Mouse (Mus musculus) gastrocnemius, postnatal 36 days (tissue): ENCODE measurements around the gene Wdr46. TPM values are rescaled to one million over a fixed set of nuclear protein-coding genes. Genes with fewer than 3 reads are reported as not detected.

ENCODE experiments used
- DNase-seq, 2 experiments: peaks; one replicate each; pipeline ENCODE4 v3.0.0; 2022
- intact Hi-C: fragments of 180-260 bp; cut with DNase I; formaldehyde crosslinking; loops from one replicate; pipeline ENCODE4 v1.15.1; 2025
- total RNA-seq, 2 experiments: library from RNA; stranded (reverse); gene quantifications; 2 replicates each; pipeline ENCODE4 v1.2.3; 2021

The Wdr46 gene
- total RNA-seq, 2 experiments from 2014 or later: 8.4 to 9.7 TPM

DNA sequence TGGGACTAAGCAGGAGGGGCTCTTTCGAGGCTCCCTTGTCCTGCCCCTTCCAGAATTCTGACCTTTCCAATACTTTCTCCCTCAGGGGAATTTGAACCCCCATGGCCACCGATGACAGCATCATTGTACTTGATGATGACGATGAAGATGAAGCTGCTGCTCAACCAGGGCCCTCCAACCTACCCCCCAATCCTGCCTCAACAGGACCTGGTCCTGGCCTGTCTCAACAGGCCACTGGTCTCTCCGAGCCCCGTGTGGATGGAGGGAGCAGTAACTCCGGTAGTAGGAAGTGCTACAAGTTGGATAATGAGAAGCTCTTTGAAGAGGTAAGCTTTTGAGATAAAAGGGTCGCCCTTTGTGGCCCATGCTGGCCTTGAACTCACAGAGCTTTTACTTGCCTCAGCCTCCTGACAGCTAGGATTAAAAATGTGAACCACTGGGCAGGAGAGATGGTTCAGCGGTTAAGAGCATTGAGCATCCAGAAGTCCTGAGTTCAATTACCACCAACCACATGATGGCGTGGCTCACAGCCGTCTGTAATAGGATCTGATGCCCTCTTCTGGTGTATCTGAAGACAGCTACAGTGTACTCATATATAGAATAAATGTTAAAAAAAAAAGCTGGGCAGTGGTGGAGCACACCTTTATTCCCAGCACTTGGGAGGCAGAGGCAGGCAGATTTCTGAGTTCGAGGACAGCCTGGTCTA lies 30.0 kb upstream of the Wdr46 start:
- no peak for DNase-seq
- intact Hi-C loops: no loop called here

DNA sequence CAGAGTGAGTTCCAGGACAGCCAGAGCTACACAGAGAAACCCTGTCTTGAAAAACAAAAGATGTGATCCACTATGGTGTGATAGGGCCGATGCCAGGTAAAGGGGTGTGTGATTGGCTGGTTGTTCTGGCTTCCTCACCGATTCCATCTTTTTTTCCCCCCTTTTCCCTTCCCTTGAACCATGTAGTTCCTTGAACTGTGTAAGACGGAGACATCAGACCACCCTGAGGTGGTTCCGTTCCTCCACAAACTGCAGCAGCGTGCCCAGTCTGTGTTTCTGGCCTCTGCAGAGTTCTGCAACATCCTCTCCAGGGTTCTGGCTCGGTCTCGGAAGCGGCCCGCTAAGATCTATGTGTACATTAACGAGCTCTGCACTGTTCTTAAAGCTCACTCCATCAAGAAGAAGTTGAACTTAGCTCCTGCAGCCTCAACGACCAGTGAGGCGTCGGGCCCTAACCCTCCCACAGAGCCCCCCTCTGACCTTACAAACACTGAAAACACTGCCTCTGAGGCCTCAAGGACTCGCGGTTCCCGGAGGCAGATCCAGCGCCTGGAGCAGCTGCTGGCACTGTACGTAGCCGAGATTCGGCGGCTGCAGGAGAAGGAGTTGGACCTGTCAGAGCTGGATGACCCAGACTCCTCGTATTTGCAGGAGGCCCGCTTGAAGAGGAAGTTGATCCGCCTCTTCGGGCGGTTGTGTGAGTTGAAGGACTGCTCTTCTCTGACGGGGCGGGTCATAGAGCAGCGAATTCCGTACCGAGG lies 29.2 kb upstream of the Wdr46 start:
- intact Hi-C loops: no loop called here
- no peak for DNase-seq

DNA sequence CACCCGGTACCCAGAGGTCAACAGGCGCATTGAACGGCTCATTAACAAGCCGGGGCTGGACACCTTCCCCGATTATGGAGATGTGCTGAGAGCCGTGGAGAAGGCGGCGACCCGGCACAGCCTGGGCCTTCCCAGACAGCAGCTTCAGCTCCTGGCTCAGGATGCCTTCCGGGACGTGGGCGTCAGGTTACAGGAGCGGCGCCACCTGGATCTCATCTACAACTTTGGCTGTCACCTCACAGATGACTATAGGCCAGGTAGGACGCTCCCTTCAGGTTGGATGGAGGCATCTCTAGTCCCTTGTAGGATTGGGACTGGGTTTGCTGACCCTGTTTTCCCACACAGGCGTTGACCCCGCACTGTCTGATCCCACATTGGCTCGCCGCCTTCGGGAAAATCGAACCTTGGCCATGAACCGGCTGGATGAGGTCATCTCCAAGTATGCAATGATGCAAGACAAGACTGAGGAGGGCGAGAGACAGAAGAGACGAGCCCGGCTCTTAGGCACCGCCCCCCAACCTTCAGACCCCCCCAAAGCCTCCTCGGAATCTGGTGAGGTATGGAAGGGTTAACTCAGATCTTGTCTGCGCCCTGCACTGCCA lies 28.5 kb upstream of the Wdr46 start:
- intact Hi-C loops: no loop called here
- peak in 1 of 2 experiments; percentile 5 for DNase-seq

DNA sequence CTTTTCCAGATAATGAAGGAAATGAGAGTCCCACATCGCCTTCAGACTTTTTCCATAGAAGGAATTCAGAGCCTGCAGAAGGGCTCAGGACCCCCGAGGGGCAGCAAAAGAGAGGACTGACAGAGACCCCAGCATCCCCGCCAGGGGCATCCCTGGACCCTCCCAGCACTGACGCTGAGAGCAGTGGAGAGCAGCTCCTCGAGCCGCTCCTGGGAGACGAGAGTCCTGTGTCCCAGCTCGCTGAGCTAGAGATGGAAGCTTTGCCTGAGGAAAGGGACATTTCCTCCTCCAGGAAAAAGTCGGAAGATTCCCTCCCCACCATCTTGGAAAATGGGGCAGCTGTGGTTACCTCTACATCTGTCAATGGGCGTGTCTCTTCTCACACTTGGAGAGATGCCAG lies 27.2 kb upstream of the Wdr46 start:
- intact Hi-C loops: no loop called here
- no peak for DNase-seq

DNA sequence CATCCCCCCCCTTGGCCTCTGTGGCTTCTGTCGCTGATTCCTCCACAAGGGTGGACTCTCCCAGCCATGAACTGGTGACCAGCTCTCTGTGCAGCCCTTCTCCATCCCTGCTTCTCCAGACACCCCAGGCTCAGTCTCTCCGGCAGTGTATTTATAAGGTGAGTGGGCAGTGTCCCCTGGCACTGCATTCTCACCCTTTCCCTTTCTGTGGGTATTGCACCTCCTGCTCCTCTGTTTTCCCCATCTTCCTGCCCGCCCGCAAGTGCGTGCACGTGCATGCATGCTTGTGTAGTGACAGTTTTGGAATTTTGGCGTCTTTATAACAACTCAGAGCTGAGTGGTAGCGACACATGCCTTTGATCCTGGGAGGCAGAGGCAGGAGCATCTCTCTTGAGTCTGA lies 26.6 kb upstream of the Wdr46 start:
- DNase-seq: no peak
- intact Hi-C loops: no loop called here

DNA sequence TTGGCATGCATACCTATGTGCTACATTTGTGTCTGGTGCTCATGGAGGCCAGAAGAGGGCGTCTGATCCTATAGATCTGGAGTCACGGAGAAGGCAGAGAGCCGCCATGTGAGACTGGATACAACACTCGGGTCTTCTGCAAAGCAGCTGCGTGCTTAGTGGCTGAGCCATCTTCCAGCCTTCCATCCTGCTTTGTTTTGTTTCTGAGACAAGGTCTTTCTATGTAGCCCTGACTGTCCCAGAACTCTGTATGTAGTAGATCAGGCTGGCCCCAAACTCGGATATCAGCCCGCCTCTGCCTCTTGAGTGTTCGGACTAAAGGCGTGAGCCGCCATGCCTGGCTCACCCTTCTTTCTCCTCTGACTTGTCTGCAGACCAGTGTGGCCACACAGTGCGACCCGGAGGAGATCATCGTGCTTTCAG lies 25.5 kb upstream of the Wdr46 start:
- intact Hi-C loops: no loop called here
- no peak for DNase-seq

DNA sequence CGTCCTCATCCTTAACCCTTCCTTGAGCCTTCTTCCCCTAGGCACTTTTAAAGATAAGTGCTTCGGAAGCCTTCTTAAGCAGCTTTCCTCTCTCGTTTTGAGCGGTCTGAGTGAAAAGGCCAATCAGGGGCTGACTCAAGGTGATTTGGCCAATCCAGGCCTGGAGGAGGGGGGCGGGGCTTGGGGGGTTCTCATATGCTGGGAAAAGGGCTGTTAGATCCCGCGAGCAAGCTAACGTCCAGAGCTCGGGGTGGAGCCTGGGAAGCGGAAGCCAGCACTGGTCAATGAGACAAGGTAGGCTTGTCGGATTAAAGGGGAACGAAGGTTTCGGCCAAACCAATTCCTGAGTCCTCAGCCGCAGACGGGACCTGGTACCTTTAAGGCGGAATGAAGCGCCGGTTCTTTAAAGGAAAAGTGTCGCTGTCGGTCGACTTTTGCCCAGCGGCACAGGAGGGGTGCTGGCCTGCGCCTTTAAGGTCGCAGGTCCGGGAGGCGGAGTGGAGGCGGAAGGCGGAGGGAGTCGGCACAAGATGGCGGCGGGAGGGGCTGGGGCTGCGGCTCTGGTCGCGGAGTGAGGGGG lies 24.7 kb upstream of the Wdr46 start, which contains the start of the genes Tapbp and Zbtb22:
Gene Tapbp, plus strand, starts transcription at position 229 of the 580 bp plus-strand sequence.
Gene Zbtb22, plus strand, starts transcription at position 234 of the 580 bp plus-strand sequence.
- peak; percentile 89 to 94 for DNase-seq
- intact Hi-C loops: no loop called here

DNA sequence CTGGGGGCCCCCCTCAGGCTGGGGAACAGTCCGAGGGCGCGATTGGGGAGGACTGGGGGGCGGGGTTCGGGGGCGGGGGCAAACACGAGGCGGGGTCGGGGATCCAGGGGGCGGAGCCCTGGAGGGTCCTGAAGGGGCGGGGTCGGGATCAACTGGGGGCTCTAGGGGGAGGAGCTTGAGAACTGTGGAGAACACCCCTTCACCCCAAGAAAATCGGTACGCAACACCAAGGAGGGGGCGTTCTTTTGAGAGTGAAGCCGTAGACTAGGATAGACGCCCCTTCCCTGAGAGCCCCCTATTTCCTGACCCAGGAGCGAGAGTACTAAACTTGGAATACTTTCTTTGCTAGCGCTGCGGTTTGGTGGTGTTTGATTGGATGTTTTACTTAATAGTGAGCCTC lies 24.2 kb upstream of the Wdr46 start:
- intact Hi-C loops: no loop called here
- DNase-seq: no peak

DNA sequence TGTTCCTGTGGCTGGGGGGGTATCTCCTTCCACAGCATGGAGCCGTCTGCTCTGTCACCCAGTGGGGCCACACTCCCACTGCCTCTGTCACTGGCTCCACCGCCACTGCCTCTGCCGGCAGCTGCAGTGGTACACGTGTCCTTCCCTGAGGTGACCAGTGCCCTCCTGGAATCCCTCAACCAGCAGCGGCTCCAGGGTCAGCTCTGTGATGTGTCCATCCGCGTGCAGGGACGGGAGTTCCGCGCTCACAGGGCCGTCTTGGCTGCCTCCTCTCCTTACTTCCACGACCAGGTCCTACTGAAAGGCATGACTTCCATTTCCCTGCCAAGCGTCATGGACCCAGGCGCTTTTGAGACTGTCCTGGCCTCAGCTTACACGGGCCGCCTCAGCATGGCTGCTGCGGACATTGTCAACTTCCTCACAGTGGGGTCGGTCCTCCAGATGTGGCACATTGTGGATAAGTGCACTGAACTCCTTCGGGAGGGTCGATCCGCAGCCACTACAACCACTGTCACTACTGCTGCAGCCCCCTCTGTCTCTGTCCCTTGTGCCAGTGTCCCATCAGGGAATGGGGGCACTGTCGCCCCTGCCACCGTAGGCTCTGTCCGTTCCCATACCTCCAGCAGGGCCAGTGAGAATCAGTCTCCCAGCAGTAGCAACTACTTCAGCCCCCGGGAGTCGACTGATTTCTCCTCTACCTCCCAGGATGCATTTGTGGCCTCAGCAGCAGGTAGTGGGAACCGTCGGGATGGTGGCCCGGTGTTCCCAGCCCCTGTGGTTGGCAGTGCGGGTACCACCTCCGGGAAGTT lies 23.4 kb upstream of the Wdr46 start:
- intact Hi-C loops: no loop called here
- DNase-seq: peak in 1 of 2 experiments; percentile 11

DNA sequence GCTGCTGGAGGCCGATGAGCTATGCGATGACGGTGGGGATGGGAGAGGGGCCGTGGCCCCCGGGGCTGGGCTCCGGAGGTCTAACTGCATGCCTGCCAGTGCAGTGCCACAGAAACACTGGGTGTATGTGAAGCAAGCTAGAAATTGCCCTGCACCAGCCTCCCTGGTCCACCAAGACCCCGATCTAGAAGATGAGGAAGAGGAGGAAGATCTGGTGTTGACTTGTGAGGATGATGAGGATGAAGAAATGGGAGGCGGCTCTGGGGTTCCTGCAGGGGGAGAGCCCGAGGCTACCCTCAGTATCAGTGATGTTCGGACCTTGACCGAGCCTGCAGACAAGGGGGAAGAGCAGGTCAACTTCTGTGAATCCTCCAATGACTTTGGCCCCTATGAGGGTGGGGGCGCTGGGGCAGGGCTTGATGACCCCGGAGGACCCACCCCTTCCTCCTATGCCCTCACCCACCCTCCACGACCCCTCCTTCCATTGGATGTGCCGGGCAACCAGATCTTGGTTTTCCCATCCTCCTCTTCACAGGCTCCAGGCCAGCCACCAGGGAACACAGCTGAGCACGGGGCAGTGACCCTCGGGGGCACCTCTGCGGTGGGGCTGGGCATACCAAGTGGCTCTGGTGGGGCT lies 22.7 kb upstream of the Wdr46 start:
- peak in 1 of 2 experiments; percentile 3 for DNase-seq
- intact Hi-C loops: no loop called here

DNA sequence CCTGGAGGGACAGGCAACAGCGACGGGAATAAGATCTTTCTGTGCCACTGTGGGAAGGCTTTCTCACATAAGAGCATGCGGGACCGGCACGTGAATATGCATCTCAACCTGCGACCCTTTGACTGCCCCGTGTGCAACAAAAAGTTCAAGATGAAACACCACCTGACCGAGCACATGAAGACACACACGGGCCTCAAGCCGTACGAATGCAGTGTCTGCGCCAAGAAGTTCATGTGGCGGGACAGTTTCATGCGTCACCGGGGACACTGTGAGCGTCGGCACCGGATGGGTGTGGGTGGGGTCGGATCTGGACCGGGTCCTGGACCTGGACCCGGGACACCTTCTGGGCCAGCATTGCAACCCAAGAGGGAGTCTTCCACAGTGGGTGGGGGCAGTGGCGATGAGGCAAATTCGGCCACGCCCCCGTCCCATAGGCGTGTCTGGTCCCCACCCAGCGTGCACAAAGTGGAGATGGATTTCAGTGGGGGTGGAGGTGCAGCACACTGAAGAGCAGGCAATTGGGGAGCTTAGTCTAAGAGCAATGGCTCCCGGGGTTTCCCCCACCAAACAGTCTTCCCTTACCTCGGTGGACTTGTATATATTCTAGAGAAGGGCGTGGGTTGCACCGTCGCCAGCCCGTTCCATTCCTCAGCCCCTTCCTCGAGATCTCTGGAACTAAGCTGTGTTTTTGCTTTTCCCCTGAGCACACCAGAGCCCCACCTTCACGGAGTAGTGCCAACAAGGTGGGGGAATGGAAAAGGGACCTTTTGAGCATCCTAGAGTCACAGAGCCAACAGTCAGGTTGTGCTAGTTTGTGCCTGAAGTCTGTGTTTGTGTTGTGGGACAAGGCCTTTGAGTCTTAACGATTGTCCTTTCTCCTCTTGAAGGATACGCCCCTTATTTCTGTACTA lies 21.9 kb upstream of the Wdr46 start:
- intact Hi-C loops: no loop called here
- peak; percentile 47 to 57 for DNase-seq

DNA sequence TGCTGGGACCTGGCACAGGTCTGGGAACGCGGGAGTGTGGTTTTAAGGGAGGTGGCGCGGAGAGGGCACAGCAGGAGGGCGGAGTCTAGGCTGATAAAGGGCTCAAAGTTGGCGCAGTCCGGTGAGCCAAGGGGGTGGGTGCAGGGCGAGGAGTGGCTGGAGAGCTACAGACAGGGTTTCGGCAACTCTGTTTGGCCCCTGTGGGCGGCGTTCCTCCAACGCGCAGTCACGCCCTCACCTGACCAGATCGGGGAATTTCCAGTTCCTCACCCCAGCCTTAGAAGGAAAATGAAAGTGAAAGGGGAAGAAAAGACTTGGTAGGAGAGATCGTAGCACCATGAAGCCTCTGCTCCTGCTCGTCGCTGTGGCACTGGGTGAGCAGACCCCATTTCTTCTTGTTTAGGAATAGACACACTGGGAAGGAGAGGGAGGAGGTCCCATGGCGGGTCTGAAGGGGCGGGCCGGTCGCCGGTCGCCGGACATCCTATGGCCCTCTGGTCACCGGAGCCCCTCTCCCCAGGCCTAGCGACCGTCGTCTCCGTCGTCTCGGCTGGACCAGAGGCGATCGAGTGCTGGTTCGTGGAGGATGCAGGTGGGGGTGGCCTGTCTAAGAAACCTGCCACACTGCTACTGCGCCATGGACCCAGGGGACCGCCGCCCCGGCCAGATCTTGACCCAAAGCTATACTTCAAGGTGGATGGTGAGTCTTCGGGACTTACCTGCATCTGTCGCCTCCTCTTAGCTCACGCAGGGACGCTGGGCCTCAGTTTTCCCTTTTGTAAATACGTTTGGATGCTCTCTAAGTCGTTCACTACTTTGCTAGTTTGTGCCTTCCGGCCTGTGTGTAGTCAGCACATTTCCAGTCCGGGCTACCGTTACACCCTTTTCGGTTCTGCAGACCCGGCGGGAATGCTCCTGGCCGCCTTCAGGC lies 20.8 kb upstream of the Wdr46 start:
- DNase-seq: peak; percentile 67 to 70
- intact Hi-C loops: no loop called here

DNA sequence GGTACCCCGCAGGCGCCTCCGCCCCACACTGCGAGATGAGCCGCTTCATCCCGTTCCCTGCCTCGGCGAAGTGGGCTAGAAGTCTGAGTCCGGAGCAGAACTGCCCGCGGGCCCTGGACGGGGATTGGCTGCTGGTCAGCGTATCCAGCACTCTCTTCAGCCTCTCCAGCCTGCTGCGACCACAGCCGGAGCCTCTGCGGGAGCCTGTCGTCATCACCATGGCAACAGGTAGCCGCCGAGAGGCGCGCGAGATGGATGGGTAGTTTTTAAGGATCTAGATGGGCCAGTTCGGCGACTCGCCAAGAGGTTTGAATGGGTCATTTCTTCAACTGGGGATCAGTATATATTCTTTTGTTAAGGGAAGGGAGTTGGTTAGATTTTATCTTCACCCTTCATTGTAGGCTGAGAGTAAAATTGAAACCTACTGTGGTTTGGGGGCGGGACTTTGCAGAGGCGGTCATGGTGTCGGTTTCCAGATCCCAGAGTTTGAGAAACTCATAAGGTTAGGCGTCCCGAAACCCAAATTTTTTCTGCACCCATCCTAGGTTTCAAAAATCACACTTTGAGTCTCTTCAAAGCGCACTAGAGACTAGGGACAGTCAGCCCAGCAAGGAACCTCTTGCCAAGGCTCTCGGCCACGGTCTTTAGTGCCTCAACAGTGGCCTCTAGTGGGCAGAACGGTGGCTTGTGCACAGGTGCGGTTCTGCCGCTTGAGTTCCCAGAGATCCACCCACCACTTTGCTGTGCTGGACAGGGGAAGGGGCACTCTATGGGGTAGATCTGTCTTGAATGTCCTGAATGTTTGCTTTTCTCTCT lies 20.0 kb upstream of the Wdr46 start:
- DNase-seq: peak; percentile 70
- intact Hi-C loops: no loop called here

DNA sequence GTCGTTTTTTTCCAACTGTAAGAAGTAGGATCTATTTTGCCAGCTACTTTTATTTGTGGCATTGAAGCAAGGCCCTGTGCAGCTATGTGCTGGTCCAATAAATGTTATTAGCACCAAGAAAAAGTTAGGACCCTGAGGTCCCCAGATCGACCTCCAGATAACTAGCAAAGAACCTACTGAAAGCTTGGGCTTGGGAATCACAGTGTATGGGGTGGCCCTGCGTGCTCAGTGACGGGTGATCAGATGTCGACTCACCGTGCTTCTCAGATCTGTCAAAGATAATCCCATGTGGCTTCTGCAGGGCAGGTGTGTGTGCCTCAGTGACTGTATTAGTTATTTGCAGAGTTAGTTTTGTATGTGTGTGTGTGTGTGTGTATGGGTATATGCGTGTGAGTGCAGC lies 19.1 kb upstream of the Wdr46 start:
- no peak for DNase-seq
- intact Hi-C loops: no loop called here

DNA sequence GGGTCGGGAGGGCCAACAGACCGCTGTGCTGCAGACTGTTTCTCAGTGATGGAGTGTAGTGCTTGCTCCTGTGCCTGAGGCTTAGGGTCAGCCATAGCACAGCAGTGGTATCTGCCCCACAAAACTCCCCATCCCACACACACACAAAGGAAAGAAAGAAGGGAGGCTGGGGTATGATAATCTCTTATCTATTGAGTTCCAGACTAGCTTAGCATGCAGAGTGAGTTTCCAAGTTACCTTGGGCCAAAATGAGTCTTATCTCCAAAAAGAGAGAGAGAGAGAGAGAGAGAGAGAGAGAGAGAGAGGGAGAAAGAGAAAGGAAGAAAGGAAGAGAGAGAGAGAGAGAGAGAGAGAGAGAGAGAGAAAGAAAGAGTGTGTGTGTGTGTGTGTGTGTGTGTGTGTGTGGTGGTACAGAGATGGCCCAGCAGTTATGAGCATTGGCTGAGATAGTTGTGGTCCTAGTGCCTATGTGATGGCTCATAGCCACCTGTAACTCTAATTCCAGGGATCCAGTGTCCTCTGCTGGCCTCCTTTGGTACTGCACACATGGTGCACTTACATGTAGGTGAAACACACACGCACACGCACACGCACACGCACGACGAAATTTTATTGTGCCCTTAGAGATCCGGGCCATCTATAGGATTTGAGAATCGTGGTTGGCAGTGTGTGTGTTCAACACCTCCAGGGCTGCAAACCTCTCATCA lies 15.7 kb upstream of the Wdr46 start:
- no peak for DNase-seq
- intact Hi-C loops: no loop called here

DNA sequence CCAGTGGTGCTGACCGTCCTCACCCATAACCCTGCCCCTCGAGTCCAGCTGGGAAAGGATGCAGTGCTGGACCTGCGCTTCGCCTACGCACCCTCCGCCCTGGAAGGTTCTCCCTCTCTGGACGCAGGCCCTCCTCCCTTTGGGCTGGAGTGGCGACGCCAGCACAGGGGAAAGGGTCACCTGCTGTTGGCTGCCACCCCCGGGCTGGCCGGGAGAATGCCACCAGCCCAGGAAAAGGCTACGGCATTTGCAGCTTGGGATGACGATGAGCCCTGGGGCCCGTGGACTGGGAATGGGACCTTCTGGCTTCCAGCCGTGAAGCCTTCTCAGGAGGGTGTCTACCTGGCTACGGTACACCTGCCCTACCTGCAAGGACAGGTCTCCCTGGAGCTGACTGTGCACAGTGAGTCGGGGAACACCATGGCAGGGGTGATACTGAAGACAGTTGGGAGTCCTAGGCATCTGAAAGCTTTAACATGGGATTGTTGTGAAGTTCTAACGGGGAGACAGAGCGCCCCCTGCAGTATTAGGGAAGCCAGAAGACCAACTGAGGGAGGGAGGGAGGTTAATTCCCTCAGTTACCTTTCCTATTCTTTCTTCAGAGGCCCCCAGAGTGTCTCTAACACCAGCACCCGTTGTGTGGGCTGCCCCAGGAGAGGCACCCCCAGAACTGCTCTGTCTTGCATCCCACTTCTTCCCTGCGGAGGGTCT lies 14.9 kb upstream of the Wdr46 start:
- DNase-seq: no peak
- intact Hi-C loops: no loop called here
